Mouse (Mus musculus): ENCODE measurements around the gene Lsm7. TPM values are rescaled to one million over a fixed set of nuclear protein-coding genes. Genes with fewer than 3 reads are reported as not detected.

Gene Lsm7
- total RNA-seq, 2 experiments from 2014 or later, result 34.2 to 44.0 TPM

DNA sequence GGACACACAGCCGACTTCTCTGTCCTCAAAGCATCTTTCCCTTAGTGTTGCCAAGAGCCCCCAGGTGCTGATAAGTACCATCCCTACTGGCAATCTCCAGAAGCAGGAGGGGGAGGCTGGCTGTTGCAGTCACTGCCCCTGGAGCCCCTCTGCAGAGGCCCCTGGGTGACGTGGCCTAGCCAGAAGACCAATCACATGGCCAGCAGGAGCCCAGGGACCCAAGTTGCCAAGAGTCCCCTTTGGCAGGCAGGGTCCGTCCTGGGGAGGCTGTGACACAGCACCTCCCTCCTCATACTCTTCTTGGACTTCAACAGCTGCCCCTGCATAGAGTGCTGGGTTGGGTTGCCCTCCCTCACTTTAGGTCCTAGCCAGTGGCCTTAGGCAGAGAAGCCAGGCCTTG lies 52.0 kb downstream of the Lsm7 start:
- DNase-seq (ENCODE audit: low spot score in 2 of 2), result no peak
- intact Hi-C loops (cut with DNase I), result no loop called here

Small RNAs within 50 kb of the gene (microRNA-seq; reads per million reads assigned to microRNA genes)
- gene Mir1982, result 4.8 reads per million, percentile 16 among the genes with 10 or more reads in this experiment

Other genes starting within 250 kb of the Lsm7 start
- gene Gm49322, start 249.2 kb downstream of the Lsm7 start, total RNA-seq (2021), result 1 to 10 TPM; 2.6 to 3.6 TPM
- gene Csnk1g2, start 232.4 kb downstream of the Lsm7 start, total RNA-seq (2021), result 100 to 1,000 TPM; 208 to 256 TPM
- gene Btbd2, start 198.1 kb downstream of the Lsm7 start, total RNA-seq (2021), result 100 to 1,000 TPM in 1 of 2 experiments, 10 to 100 TPM in 1; 93.4 to 100 TPM
- 10 to 100 TPM; 39.9 to 42.0 TPM for gene Mknk2, start 177.1 kb downstream of the Lsm7 start, total RNA-seq (2021)
- 10 to 100 TPM; 14.0 TPM for gene Mob3a, start 153.2 kb downstream of the Lsm7 start, total RNA-seq (2021)
- gene Izumo4, start 153.0 kb downstream of the Lsm7 start, total RNA-seq (2021), result 10 to 100 TPM; 36.7 to 47.3 TPM
- gene Ap3d1, start 112.9 kb downstream of the Lsm7 start, total RNA-seq (2021), result 100 to 1,000 TPM; 133 to 160 TPM
- gene Dot1l, start 100.0 kb downstream of the Lsm7 start, total RNA-seq (2021), result 10 to 100 TPM; 37.2 to 65.0 TPM
- 10 to 100 TPM; 44.3 to 53.0 TPM for gene Sf3a2, start 57.0 kb downstream of the Lsm7 start, total RNA-seq (2021)
- gene Plekhj1, start 56.6 kb downstream of the Lsm7 start, total RNA-seq (2021), result 10 to 100 TPM; 53.5 to 63.2 TPM
- gene Amh, start 50.0 kb downstream of the Lsm7 start, total RNA-seq (2021), result 1 to 10 TPM; 1.2 to 2.0 TPM
- 1 to 10 TPM; 5.5 to 5.6 TPM for gene Jsrp1, start 41.7 kb downstream of the Lsm7 start, total RNA-seq (2021)
- 100 to 1,000 TPM; 507 to 583 TPM for gene Oaz1, start 28.6 kb downstream of the Lsm7 start, total RNA-seq (2021)
- 10 to 100 TPM; 38.5 to 46.7 TPM for gene Lingo3, start 11.2 kb downstream of the Lsm7 start, total RNA-seq (2021)
- 10 to 100 TPM; 53.2 to 66.1 TPM for gene Sppl2b, start 66 bp upstream of the Lsm7 start, total RNA-seq (2021)
- under 1 TPM in 1 of 2 experiments, not detected in 1; 0.32 TPM for gene Tmprss9, start 16.6 kb upstream of the Lsm7 start, total RNA-seq (2021)
- 100 to 1,000 TPM; 120 to 153 TPM for gene Timm13, start 45.8 kb upstream of the Lsm7 start, total RNA-seq (2021)
- gene Lmnb2, start 63.0 kb upstream of the Lsm7 start, total RNA-seq (2021), result 10 to 100 TPM; 17.6 to 21.2 TPM
- gene Gadd45b, start 74.9 kb upstream of the Lsm7 start, total RNA-seq (2021), result 10 to 100 TPM; 17.4 to 23.9 TPM
- gene Gng7, start 159.7 kb upstream of the Lsm7 start, total RNA-seq (2021), result 100 to 1,000 TPM in 1 of 2 experiments, 10 to 100 TPM in 1; 97.9 to 136 TPM
- gene Diras1, start 170.5 kb upstream of the Lsm7 start, total RNA-seq (2021), result 100 to 1,000 TPM; 102 to 111 TPM
- 10 to 100 TPM; 66.9 to 74.2 TPM for gene Slc39a3, start 182.2 kb upstream of the Lsm7 start, total RNA-seq (2021)
- 100 to 1,000 TPM; 169 to 176 TPM for gene Sgta, start 205.0 kb upstream of the Lsm7 start, total RNA-seq (2021)
- gene Thop1, start 214.8 kb upstream of the Lsm7 start, total RNA-seq (2021), result 10 to 100 TPM; 47.0 to 49.8 TPM
- gene Creb3l3, start 243.7 kb upstream of the Lsm7 start, total RNA-seq (2021), result under 1 TPM; 0.23 to 0.72 TPM

Measured in left cerebral cortex, postnatal 36 days (tissue).